Mouse (Mus musculus) midbrain, postnatal 0 days (tissue): ENCODE measurements around the gene Pcgf5. TPM values are rescaled to one million over a fixed set of nuclear protein-coding genes. Genes with fewer than 3 reads are reported as not detected.
"Not testable (repeated sequence)": the region's sequence is repeated elsewhere in the genome, so short reads cannot be mapped to it uniquely, and the experiment has no call there.

ENCODE experiments used
- ATAC-seq: fragments of 200-750 bp; cut with Nextera tagmentation; 2 replicates; pipeline ENCODE4 v1.8.0; 2017; ENCODE audit warnings: moderate number of reproducible peaks, mild to moderate bottlenecking, moderate TSS enrichment, moderate library complexity; ENCODE audit not compliant: low FRiP score
- DNase-seq: peaks from one replicate; pipeline ENCODE4 v3.0.0-alpha.2; 2015; ENCODE audit warnings: low spot score
- H3K27ac ChIP-seq: fragments of 300-500 bp; sonication (generic); 2 replicates; pipeline ENCODE4 v1.5.1; 2014; ENCODE audit warnings: low read depth, mild to moderate bottlenecking, low read length, mixed read lengths
- H3K27me3 ChIP-seq: fragments of 300-500 bp; sonication (generic); 2 replicates; pipeline ENCODE4 v1.6.1; 2014; ENCODE audit warnings: low read length, control low read depth, mixed read lengths; ENCODE audit not compliant: insufficient read depth
- H3K36me3 ChIP-seq: fragments of 300-500 bp; sonication (generic); 2 replicates; pipeline ENCODE4 v1.6.1; 2014; ENCODE audit warnings: low read length, control low read depth, mixed read lengths; ENCODE audit not compliant: insufficient read depth
- H3K4me1 ChIP-seq: fragments of 300-500 bp; sonication (generic); 2 replicates; pipeline ENCODE4 v1.6.1; 2014; ENCODE audit warnings: mild to moderate bottlenecking, control low read depth, antibody characterized with exemption, low read length, mixed read lengths; ENCODE audit not compliant: insufficient read depth
- H3K4me2 ChIP-seq: fragments of 300-500 bp; sonication (generic); 2 replicates; pipeline ENCODE4 v1.6.1; 2014; ENCODE audit warnings: low read depth, mild to moderate bottlenecking, low read length, mixed read lengths; ENCODE audit not compliant: poor library complexity, severe bottlenecking
- H3K4me3 ChIP-seq: fragments of 300-500 bp; sonication (generic); 2 replicates; pipeline ENCODE4 v1.5.1; 2014; ENCODE audit warnings: low read depth, mild to moderate bottlenecking, low read length, moderate library complexity
- H3K9ac ChIP-seq: fragments of 300-500 bp; sonication (generic); replicated peaks from 2 replicates; pipeline ENCODE4 v1.6.1; 2014; ENCODE audit warnings: mild to moderate bottlenecking, low read length, moderate library complexity, mixed read lengths; ENCODE audit not compliant: poor library complexity, severe bottlenecking
- H3K9me3 ChIP-seq: fragments of 300-500 bp; sonication (generic); 2 replicates; pipeline ENCODE4 v1.6.1; 2016; ENCODE audit warnings: low read length, control low read depth
- CTCF ChIP-seq: IDR thresholded peaks from 2 replicates; pipeline ENCODE4 v1.5.1; 2016; ENCODE audit warnings: antibody characterized with exemption, mild to moderate bottlenecking
- WGBS: fragments of 180-500 bp; shearing (Covaris S2); extraction: QIAGEN DNeasy Blood & Tissue Kit; methylation state at CpG from one replicate; pipeline ENCODE4 v1.1.7; 2014; 5-methylcytosine and 5-hydroxymethylcytosine counted together
- polyA plus RNA-seq: library from polyadenylated mRNA; unstranded; fragments of >200 nt; fragmentation: Nextera tagmentation; extraction: Ambion mirVana; gene quantifications from 2 replicates; pipeline ENCODE4 v1.2.1, GENCODE M21; 2015
- total RNA-seq: library from RNA; depleted of rRNA; stranded (reverse); fragments of >200 nt; gene quantifications from 2 replicates; pipeline ENCODE4 v1.2.3, GENCODE M21; 2014

The Pcgf5 gene
- total and polyA plus RNA-seq, 2 experiments from 2014 or later = 4.1 to 7.0 TPM

DNA sequence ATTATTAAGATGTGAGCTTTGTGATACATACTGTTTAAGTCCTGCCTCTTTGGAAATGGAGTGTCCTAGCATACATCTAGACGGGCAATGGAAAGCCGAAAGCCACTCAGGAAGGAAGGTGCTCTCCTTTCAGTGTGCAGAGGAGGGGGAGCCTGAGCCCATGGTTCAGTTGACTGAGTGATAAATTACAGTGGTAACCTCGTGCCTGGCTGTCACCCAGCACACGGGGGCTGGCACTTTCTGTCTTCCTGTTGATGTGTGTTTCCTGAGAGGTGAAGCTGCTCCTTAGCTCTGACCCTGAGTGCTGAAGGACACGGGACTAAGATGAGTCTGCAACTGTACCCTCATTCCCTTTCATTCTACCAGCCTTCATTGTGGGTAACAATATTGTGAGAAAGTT is 103.6 kb downstream of the Pcgf5 start:
- Histone ChIP-seq H3K9me3 (no peaks in the 10 kb centered on the region), H3K4me1 (no peaks in the 10 kb centered on the region)
- DNase-seq = no peak

DNA sequence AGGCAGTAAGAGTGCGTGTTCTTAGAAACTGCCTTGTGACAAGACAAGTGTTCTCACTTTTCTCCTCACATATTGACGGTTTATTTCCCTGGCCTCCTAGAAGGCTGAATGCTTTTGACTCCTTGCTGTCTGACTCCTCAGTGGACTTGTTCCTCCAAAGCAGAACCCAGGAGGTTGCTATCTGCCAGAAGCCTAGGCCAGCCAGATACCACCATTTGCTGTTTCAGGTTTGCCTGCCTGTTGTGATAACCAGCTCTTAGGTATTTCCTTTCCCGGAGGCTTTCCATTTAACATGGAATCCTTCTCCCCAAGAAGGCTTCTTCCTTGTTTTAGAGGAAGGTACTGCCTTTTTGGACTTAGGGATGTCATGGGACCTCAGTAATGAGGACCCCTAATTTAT is 104.1 kb downstream of the Pcgf5 start:
- not testable (repeated sequence) for H3K27ac ChIP-seq, H3K27me3 ChIP-seq, DNase-seq, H3K9ac ChIP-seq, ATAC-seq, H3K36me3 ChIP-seq, H3K9me3 ChIP-seq, H3K4me3 ChIP-seq, H3K4me2 ChIP-seq, H3K4me1 ChIP-seq
- WGBS = 90% methylated on average over 3 of the region's 3 CpGs

More for the DNA sequence above, 103.6 kb downstream of the Pcgf5 start:
- Histone ChIP-seq H3K9ac (no peak overlapping the region), H3K36me3 (no peaks in the 10 kb centered on the region), H3K27ac (no peak overlapping the region), H3K27me3 (no peaks in the 10 kb centered on the region), H3K4me3 (no peak overlapping the region), H3K4me2 (no peak overlapping the region)
- TF ChIP-seq CTCF = no peak
- WGBS = 70% methylated on average over 5 of the region's 5 CpGs
- no peak for ATAC-seq

- H3K4me1 ChIP-seq = no peaks in the 10 kb centered on the region
- H3K4me2 ChIP-seq = no peak overlapping the region
- no peak overlapping the region for H3K9ac ChIP-seq
- no peak overlapping the region for H3K27ac ChIP-seq
- TF ChIP-seq CTCF = no peak
- H3K36me3 ChIP-seq = no peaks in the 10 kb centered on the region
- 92% methylated on average over 4 of the region's 4 CpGs for WGBS
- no peaks in the 10 kb centered on the region for H3K9me3 ChIP-seq
- ATAC-seq = no peak
- DNase-seq = no peak
- H3K27me3 ChIP-seq = no peaks in the 10 kb centered on the region
- H3K4me3 ChIP-seq = no peak overlapping the region
Observed at GRCm38 (mm10) chr19:36453451-36453850, 105.3 kb downstream of the Pcgf5 start.

DNA sequence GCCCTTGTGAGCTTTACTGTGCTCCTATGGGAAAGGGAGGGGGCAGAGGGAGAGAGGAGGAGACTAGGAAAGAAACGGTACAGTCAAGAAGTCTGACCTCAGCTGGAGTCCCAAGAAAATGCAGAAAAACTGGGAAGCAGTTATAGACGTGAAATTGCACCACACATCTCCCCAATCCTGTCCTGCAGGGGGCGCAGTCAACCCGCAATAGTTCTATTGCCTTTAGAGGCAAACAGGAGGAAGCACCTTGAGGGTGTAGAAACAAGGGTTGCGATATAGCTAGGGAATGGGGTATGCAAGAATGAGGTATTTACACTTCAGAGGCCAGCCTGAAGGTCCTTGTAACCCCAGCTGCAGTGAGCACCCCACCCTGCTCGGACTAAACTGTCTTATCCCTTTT is 122.0 kb downstream of the Pcgf5 start:
- 17% methylated on average over 6 of the region's 6 CpGs for WGBS
- Histone ChIP-seq H3K27ac (no peak overlapping the region), H3K4me1 (no peaks in the 10 kb centered on the region), H3K4me3 (no peak overlapping the region), H3K27me3 (no peaks in the 10 kb centered on the region), H3K9ac (no peak overlapping the region), H3K36me3 (no peaks in the 10 kb centered on the region), H3K9me3 (no peaks in the 10 kb centered on the region), H3K4me2 (no peak overlapping the region)
- peak; percentile 59 for TF ChIP-seq CTCF
- DNase-seq (peak; percentile 51), ATAC-seq (no peak)

DNA sequence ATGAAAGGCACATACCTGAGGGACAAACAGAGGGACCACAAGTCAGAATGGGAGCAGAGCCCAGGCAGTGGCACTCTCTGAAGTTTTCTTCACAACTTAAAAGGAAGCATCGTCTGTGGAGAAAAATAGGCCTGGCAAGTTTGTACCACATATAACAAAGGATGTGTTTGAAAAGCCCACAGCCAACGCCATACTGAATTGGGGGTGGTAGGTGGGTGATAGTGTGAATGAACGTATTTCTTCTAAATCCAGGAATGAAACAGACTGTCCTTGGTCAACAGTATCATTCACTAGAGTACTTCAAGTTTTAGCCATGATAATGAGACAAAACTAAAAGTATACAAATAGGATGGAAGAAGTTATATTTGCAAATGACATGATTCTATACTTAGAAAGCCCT is 123.2 kb downstream of the Pcgf5 start:
- Histone ChIP-seq H3K27ac (no peak overlapping the region), H3K36me3 (no peaks in the 10 kb centered on the region), H3K4me3 (no peak overlapping the region), H3K9ac (no peak overlapping the region), H3K4me1 (no peaks in the 10 kb centered on the region), H3K4me2 (no peak overlapping the region), H3K9me3 (no peaks in the 10 kb centered on the region), H3K27me3 (no peaks in the 10 kb centered on the region)
- ATAC-seq = no peak
- no peak for DNase-seq
- TF ChIP-seq CTCF = no peak
- 85% methylated on average over 3 of the region's 3 CpGs for WGBS

DNA sequence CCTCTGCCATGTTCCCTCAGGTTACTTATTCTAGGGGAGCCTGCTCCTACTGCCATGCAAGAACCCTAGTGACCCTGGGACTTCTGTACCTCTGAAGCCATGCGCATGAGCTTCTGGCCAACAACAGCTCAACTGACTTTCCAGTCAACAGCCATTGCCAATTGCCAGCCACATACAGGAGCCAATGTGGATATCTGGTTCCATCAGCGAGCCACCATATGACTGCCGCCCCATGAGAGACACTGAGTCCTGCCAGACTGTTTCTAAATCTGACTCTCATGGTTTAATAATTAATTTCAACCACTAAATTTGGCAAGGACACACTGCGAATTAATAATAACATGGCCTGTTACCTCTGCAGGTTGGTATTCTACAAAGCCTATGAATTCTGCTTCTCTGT is 128.5 kb downstream of the Pcgf5 start:
- H3K27ac ChIP-seq = no peak overlapping the region
- no peak overlapping the region for H3K4me2 ChIP-seq
- TF ChIP-seq CTCF = no peak
- H3K9me3 ChIP-seq = no peaks in the 10 kb centered on the region
- no peaks in the 10 kb centered on the region for H3K36me3 ChIP-seq
- H3K4me1 ChIP-seq = 0 out of 2 replicates have a peak, but pooled peaks cover 2% of the 10 kb centered on the region
- 97% methylated on average over 4 of the region's 4 CpGs for WGBS
- DNase-seq = no peak
- no peaks in the 10 kb centered on the region for H3K27me3 ChIP-seq
- no peak overlapping the region for H3K9ac ChIP-seq
- ATAC-seq = no peak
- no peak overlapping the region for H3K4me3 ChIP-seq
